Mouse (Mus musculus) CH12.LX (cell line): ENCODE measurements at regions not wholly inside any gene's neighbourhood (a gene's known extent, or its start where the extent isn't known, plus 50 kb on each side); places are given as distances from the start of the nearest gene placed in this dataset.

Experiments used
- BHLHE40 ChIP-seq: IDR thresholded peaks from 2 replicates; pipeline ENCODE4 v1.6.1; 2011; ENCODE audit warnings: mild to moderate bottlenecking, low read depth, low read length, improper control_type of control experiment
- CHD1 ChIP-seq: IDR thresholded peaks from 2 replicates; pipeline ENCODE4 v1.6.1; 2012; ENCODE audit warnings: low read depth, low read length, improper control_type of control experiment, inconsistent platforms
- CTCF ChIP-seq, 2 experiments: IDR thresholded peaks in 1 of 2; conservative IDR thresholded peaks in 1 of 2; 2 replicates each; pipeline ENCODE4 v1.5.1; 2011 to 2012; ENCODE audit warnings: low read depth in 2 of 2, low read length in 2 of 2, improper control_type of control experiment in 1 of 2, inconsistent platforms in 1 of 2, mild to moderate bottlenecking in 1 of 2, moderate library complexity in 1 of 2
- ELF1 ChIP-seq: IDR thresholded peaks from 2 replicates; pipeline ENCODE4 v1.6.1; 2014; ENCODE audit warnings: low read depth, mild to moderate bottlenecking, inconsistent platforms, low read length, improper control_type of control experiment
- EP300 ChIP-seq: IDR thresholded peaks from 2 replicates; pipeline ENCODE4 v1.6.1; 2011; ENCODE audit warnings: low read length, improper control_type of control experiment
- MAX ChIP-seq: IDR thresholded peaks from 2 replicates; pipeline ENCODE4 v1.6.1; 2011; ENCODE audit warnings: low read length, improper control_type of control experiment
- POLR2A ChIP-seq: IDR thresholded peaks from 2 replicates; pipeline ENCODE4 v1.6.1; 2011; ENCODE audit warnings: low read depth, mild to moderate bottlenecking, improper control_type of control experiment, low read length
- RCOR1 ChIP-seq: conservative IDR thresholded peaks from 2 replicates; pipeline ENCODE4 v1.6.1; 2012; ENCODE audit warnings: low read depth, mild to moderate bottlenecking, inconsistent platforms, low read length, improper control_type of control experiment
- SIN3A ChIP-seq: IDR thresholded peaks from 2 replicates; pipeline ENCODE4 v1.6.1; 2012; ENCODE audit warnings: low read length, improper control_type of control experiment, inconsistent platforms
- TBP ChIP-seq: conservative IDR thresholded peaks from 2 replicates; pipeline ENCODE4 v1.6.1; 2011; ENCODE audit warnings: low read depth, low read length, improper control_type of control experiment
- TCF12 ChIP-seq: IDR thresholded peaks from 2 replicates; pipeline ENCODE4 v1.6.1; 2014; ENCODE audit warnings: low read depth, mild to moderate bottlenecking, inconsistent platforms, low read length, improper control_type of control experiment
- USF2 ChIP-seq: conservative IDR thresholded peaks from 2 replicates; pipeline ENCODE4 v1.6.1; 2011; ENCODE audit warnings: low read depth, low read length, improper control_type of control experiment
- ZKSCAN1 ChIP-seq: IDR thresholded peaks from 2 replicates; pipeline ENCODE4 v1.6.1; 2012; ENCODE audit warnings: low read depth, inconsistent platforms, low read length, improper control_type of control experiment, borderline replicate concordance
- ZNF384 ChIP-seq: IDR thresholded peaks from 2 replicates; pipeline ENCODE4 v1.6.1; 2012; ENCODE audit warnings: low read depth, low read length, improper control_type of control experiment, inconsistent platforms

DNA sequence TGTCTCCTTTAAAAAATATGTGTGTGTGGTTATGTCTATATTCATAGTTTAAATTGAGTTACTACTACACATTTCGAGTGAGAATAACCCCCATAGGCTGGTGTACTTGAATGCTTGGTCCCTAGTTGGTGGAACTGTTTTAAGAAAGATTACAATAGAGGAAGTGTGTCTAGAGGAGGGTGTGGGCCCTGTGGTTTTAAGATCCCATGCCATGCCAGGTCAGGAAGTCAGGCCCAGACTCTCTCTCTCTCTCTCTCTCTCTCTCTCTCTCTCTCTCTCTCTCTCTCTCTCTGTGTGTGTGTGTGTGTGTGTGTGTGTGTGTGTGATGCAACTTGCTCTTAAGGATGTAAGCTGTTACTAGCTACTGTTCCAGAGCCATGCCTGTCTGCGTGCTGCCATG lies 73.7 kb upstream of the Prlr start:
- TF ChIP-seq CHD1 = no peak
- TF ChIP-seq RCOR1 = no peak
- no peak for TF ChIP-seq ZKSCAN1
- TF ChIP-seq TBP = no peak
- no peak for TF ChIP-seq CTCF (conservative IDR thresholded peaks at IDR 0.05 in 1 of 2, IDR thresholded peaks at IDR 0.05 in 1 of 2; ENCODE audit: low read depth in 2 of 2, low read length in 2 of 2)
- no peak for TF ChIP-seq BHLHE40
- TF ChIP-seq SIN3A = no peak
- no peak for TF ChIP-seq POLR2A
- no peak for TF ChIP-seq MAX
- TF ChIP-seq ELF1 = no peak
- TF ChIP-seq USF2 = no peak
- TF ChIP-seq EP300 = 0 out of 2 replicates have a peak, but pooled peaks have one; percentile 10
- no peak for TF ChIP-seq TCF12
- no peak for TF ChIP-seq ZNF384
